Mouse (Mus musculus): ENCODE measurements around the gene Rundc3a. TPM values are rescaled to one million over a fixed set of nuclear protein-coding genes. Genes with fewer than 3 reads are reported as not detected.

The Rundc3a gene
- polyA plus RNA-seq, 1 experiment from 2014 or later: 1.7 TPM

- peaks cover 52% of the 10 kb centered on the region for H3K4me1 ChIP-seq (replicated peaks)
- peak; percentile 25 for ATAC-seq (ENCODE audit: insufficient number of reproducible peaks, low FRiP score)
- H3K9me3 ChIP-seq (replicated peaks): no peaks in the 10 kb centered on the region
- H3K27ac ChIP-seq (ENCODE audit: poor library complexity, severe bottlenecking): peak overlapping the region; percentile 81
- WGBS: 16% methylated on average over 9 of the region's 10 CpGs
- H3K36me3 ChIP-seq: peaks cover 30% of the 10 kb centered on the region
- H3K9ac ChIP-seq: 0 out of 2 replicates have a peak overlapping the region, but pooled peaks have one; percentile 17
- H3K4me2 ChIP-seq: peak overlapping the region; percentile 79
- no peaks in the 10 kb centered on the region; the same call in 1 of the 2 replicates for H3K27me3 ChIP-seq (replicated peaks)
- peak overlapping the region; percentile 75 for H3K4me3 ChIP-seq
Measured at GRCm38 (mm10) chr11:102445264-102445890, 52.2 kb downstream of the Rundc3a start.

GRCm38 (mm10) chr11:102445891-102446361 is 52.7 kb downstream of the Rundc3a start:
- Histone ChIP-seq H3K4me2 (peak overlapping the region; percentile 79), H3K9me3 (replicated peaks) (no peaks in the 10 kb centered on the region), H3K36me3 (peaks cover 25% of the 10 kb centered on the region), H3K4me3 (peak overlapping the region; percentile 75), H3K4me1 (replicated peaks) (peaks cover 52% of the 10 kb centered on the region), H3K9ac (peak overlapping the region; percentile 90), H3K27ac (ENCODE audit: poor library complexity, severe bottlenecking) (peak overlapping the region; percentile 81), H3K27me3 (replicated peaks) (no peaks in the 10 kb centered on the region; the same call in 1 of the 2 replicates)
- 14% methylated on average over 7 of the region's 7 CpGs for WGBS
- peak; percentile 31 for ATAC-seq (ENCODE audit: insufficient number of reproducible peaks, low FRiP score)

- WGBS: 2% methylated on average over 44 of the region's 49 CpGs
- Histone ChIP-seq H3K4me1 (replicated peaks) (peaks cover 52% of the 10 kb centered on the region), H3K36me3 (peaks cover 16% of the 10 kb centered on the region), H3K27me3 (replicated peaks) (no peaks in the 10 kb centered on the region; the same call in 1 of the 2 replicates), H3K9ac (peak overlapping the region; percentile 90), H3K4me3 (peak overlapping the region; percentile 75), H3K9me3 (replicated peaks) (no peaks in the 10 kb centered on the region), H3K4me2 (peak overlapping the region; percentile 79), H3K27ac (ENCODE audit: poor library complexity, severe bottlenecking) (peak overlapping the region; percentile 81)
- ATAC-seq (ENCODE audit: insufficient number of reproducible peaks, low FRiP score): peak; percentile 37
Measured at GRCm38 (mm10) chr11:102446581-102447461, 53.6 kb downstream of the Rundc3a start.

- Histone ChIP-seq H3K27me3 (replicated peaks) (no peaks in the 10 kb centered on the region; the same call in 1 of the 2 replicates), H3K4me1 (replicated peaks) (peaks cover 52% of the 10 kb centered on the region)
- WGBS: under 1% methylated on average over 40 of the region's 40 CpGs
Measured at GRCm38 (mm10) chr11:102447497-102447896, 54.3 kb downstream of the Rundc3a start, which contains the start of gene Fam171a2. TSS of gene Fam171a2 (minus strand) at chr11:102447682.

GRCm38 (mm10) chr11:102448327-102448726 is 55.1 kb downstream of the Rundc3a start:
- H3K27ac ChIP-seq (ENCODE audit: poor library complexity, severe bottlenecking): no peak overlapping the region
- no peak for ATAC-seq (ENCODE audit: insufficient number of reproducible peaks, low FRiP score)
- no peaks in the 10 kb centered on the region for H3K9me3 ChIP-seq (replicated peaks)
- WGBS: 12% methylated on average over 8 of the region's 8 CpGs
- peaks cover 5% of the 10 kb centered on the region; the same call in 1 of the 2 replicates for H3K36me3 ChIP-seq
- no peak overlapping the region for H3K4me3 ChIP-seq
- H3K4me2 ChIP-seq: peak overlapping the region; percentile 79
- H3K4me1 ChIP-seq (replicated peaks): peaks cover 52% of the 10 kb centered on the region
- no peak overlapping the region for H3K9ac ChIP-seq
- no peaks in the 10 kb centered on the region; the same call in 1 of the 2 replicates for H3K27me3 ChIP-seq (replicated peaks)

More at GRCm38 (mm10) chr11:102447497-102447896, 54.3 kb downstream of the Rundc3a start, which contains the start of gene Fam171a2:
- no peaks in the 10 kb centered on the region for H3K9me3 ChIP-seq (replicated peaks)
- peak within 1 kb of the TSS; percentile 79 for H3K4me2 ChIP-seq
- peak within 1 kb of the TSS; percentile 90 for H3K9ac ChIP-seq
- H3K36me3 ChIP-seq: peaks cover 10% of the 10 kb centered on the region
- peak within 1 kb of the TSS; percentile 75 for H3K4me3 ChIP-seq
- H3K27ac ChIP-seq (ENCODE audit: poor library complexity, severe bottlenecking): peak within 1 kb of the TSS; percentile 81
- ATAC-seq (ENCODE audit: insufficient number of reproducible peaks, low FRiP score): peak; percentile 48

- Histone ChIP-seq H3K27me3 (replicated peaks) (no peaks in the 10 kb centered on the region; the same call in 1 of the 2 replicates), H3K4me2 (no peak overlapping the region), H3K9me3 (replicated peaks) (no peaks in the 10 kb centered on the region), H3K4me3 (no peak overlapping the region), H3K4me1 (replicated peaks) (peaks cover 42% of the 10 kb centered on the region), H3K27ac (ENCODE audit: poor library complexity, severe bottlenecking) (no peak overlapping the region), H3K36me3 (no peaks in the 10 kb centered on the region), H3K9ac (no peak overlapping the region)
- ATAC-seq (ENCODE audit: insufficient number of reproducible peaks, low FRiP score): no peak
- WGBS: 40% methylated on average over 17 of the region's 17 CpGs
Measured at GRCm38 (mm10) chr11:102449043-102450008, 56.1 kb downstream of the Rundc3a start.

Small RNA genes lying within 50 kb of the gene (microRNA-seq; reads per million reads assigned to microRNA genes)
- not detected for gene Mir6930

Other genes with a start within 250 kb of the Rundc3a start
- 0.11 TPM in 1 of 2 replicates, not detected in the other for gene Nags, start 247.9 kb upstream of the Rundc3a start, polyA plus RNA-seq (2016; fragmentation: Nextera tagmentation; extraction: Ambion mirVana)
- gene Tmem101, start 237.0 kb upstream of the Rundc3a start, polyA plus RNA-seq (2016; fragmentation: Nextera tagmentation; extraction: Ambion mirVana): 36.8 and 37.6 TPM in 2 replicates
- 90.9 and 94.3 TPM in 2 replicates for gene Lsm12, start 208.1 kb upstream of the Rundc3a start, polyA plus RNA-seq (2016; fragmentation: Nextera tagmentation; extraction: Ambion mirVana)
- 27.1 and 28.0 TPM in 2 replicates for gene G6pc3, start 203.8 kb upstream of the Rundc3a start, polyA plus RNA-seq (2016; fragmentation: Nextera tagmentation; extraction: Ambion mirVana)
- 92.2 and 95.9 TPM in 2 replicates for gene Hdac5, start 163.2 kb upstream of the Rundc3a start, polyA plus RNA-seq (2016; fragmentation: Nextera tagmentation; extraction: Ambion mirVana)
- gene BC030867, start 144.5 kb upstream of the Rundc3a start, polyA plus RNA-seq (2016; fragmentation: Nextera tagmentation; extraction: Ambion mirVana): 14.0 and 14.3 TPM in 2 replicates
- 0.06 and 0.13 TPM in 2 replicates for gene Asb16, start 124.7 kb upstream of the Rundc3a start, polyA plus RNA-seq (2016; fragmentation: Nextera tagmentation; extraction: Ambion mirVana)
- 35.7 and 38.9 TPM in 2 replicates for gene Tmub2, start 108.5 kb upstream of the Rundc3a start, polyA plus RNA-seq (2016; fragmentation: Nextera tagmentation; extraction: Ambion mirVana)
- gene Atxn7l3, start 96.8 kb upstream of the Rundc3a start, polyA plus RNA-seq (2016; fragmentation: Nextera tagmentation; extraction: Ambion mirVana): 10.9 and 11.8 TPM in 2 replicates
- 65.4 and 68.6 TPM in 2 replicates for gene Ubtf, start 73.7 kb upstream of the Rundc3a start, polyA plus RNA-seq (2016; fragmentation: Nextera tagmentation; extraction: Ambion mirVana)
- gene Slc4a1, start 27.2 kb upstream of the Rundc3a start, polyA plus RNA-seq (2016; fragmentation: Nextera tagmentation; extraction: Ambion mirVana): 114 and 116 TPM in 2 replicates
- gene Slc25a39, start 14.5 kb downstream of the Rundc3a start, polyA plus RNA-seq (2016; fragmentation: Nextera tagmentation; extraction: Ambion mirVana): 253 and 260 TPM in 2 replicates
- 189 and 191 TPM in 2 replicates for gene Grn, start 36.9 kb downstream of the Rundc3a start, polyA plus RNA-seq (2016; fragmentation: Nextera tagmentation; extraction: Ambion mirVana)
- gene Fam171a2, start 54.3 kb downstream of the Rundc3a start, polyA plus RNA-seq (2016; fragmentation: Nextera tagmentation; extraction: Ambion mirVana): 4.5 and 5.6 TPM in 2 replicates
- 16.5 and 22.5 TPM in 2 replicates for gene Itga2b, start 76.7 kb downstream of the Rundc3a start, polyA plus RNA-seq (2016; fragmentation: Nextera tagmentation; extraction: Ambion mirVana)
- 38.9 and 42.7 TPM in 2 replicates for gene Gpatch8, start 163.0 kb downstream of the Rundc3a start, polyA plus RNA-seq (2016; fragmentation: Nextera tagmentation; extraction: Ambion mirVana)
- gene Gm11627, start 186.1 kb downstream of the Rundc3a start, polyA plus RNA-seq (2016; fragmentation: Nextera tagmentation; extraction: Ambion mirVana): 10.9 and 11.6 TPM in 2 replicates
- gene Fzd2, start 211.0 kb downstream of the Rundc3a start, polyA plus RNA-seq (2016; fragmentation: Nextera tagmentation; extraction: Ambion mirVana): 32.0 and 33.8 TPM in 2 replicates